Mouse (Mus musculus): ENCODE measurements around the gene Ttll5.

- TF ChIP-seq CTCF (IDR thresholded peaks at IDR 0.05; ENCODE audit: low read depth, low read length) (no peak), POLR2AphosphoS5 (IDR thresholded peaks at IDR 0.05; ENCODE audit: insufficient replicate concordance, low read depth, low read length) (no peak), GATA1 (IDR thresholded peaks at IDR 0.05; ENCODE audit: borderline replicate concordance, low read length) (no peak), GATA2 (IDR thresholded peaks at IDR 0.05; ENCODE audit: borderline replicate concordance, low read depth, low read length) (no peak), TAL1 (conservative IDR thresholded peaks at IDR 0.05; ENCODE audit: low read depth, low read length) (no peak)
These were observed 65.6 kb downstream of the Ttll5 start for GRCm38 (mm10) chr12:85890054-85890453.
